Mouse (Mus musculus): ENCODE results near the gene Cd46. TPM values are rescaled to one million over a fixed set of nuclear protein-coding genes. Genes with fewer than 3 reads are reported as not detected.

Cd46 gene
- polyA plus RNA-seq, 1 experiment: 2.2 TPM

- Histone ChIP-seq H3K4me1 (ENCODE audit: control insufficient read depth, insufficient read depth, low read length) (no peaks in the 10 kb centered on the region), H3K4me3 (ENCODE audit: insufficient read depth, low read length) (no peak overlapping the region), H3K27ac (ENCODE audit: insufficient read depth, low read length) (no peak overlapping the region)
- TF ChIP-seq CTCF (IDR thresholded peaks at IDR 0.05; ENCODE audit: borderline replicate concordance, insufficient read depth, low read length): no peak
- no peak for TF ChIP-seq POLR2A (IDR thresholded peaks at IDR 0.05; ENCODE audit: low read depth, low read length)
Measured at GRCm38 (mm10) chr1:194989024-194989423, 103.0 kb downstream of the Cd46 start.

Other genes with a start within 250 kb of the Cd46 start
- 7.1 and 7.8 TPM in 2 replicates for gene Cd34, start 153.4 kb downstream of the Cd46 start, polyA plus RNA-seq (2011; ENCODE audit: insufficient read length, low read depth, missing spikeins)
- 97.9 and 121 TPM in 2 replicates for gene Cr1l, start 39.3 kb upstream of the Cd46 start, polyA plus RNA-seq (2011; ENCODE audit: insufficient read length, low read depth, missing spikeins)
- gene Cr2, start 84.5 kb upstream of the Cd46 start, polyA plus RNA-seq (2011; ENCODE audit: insufficient read length, low read depth, missing spikeins): not detected in 2 replicates

Data from embryonic fibroblast, embryonic 13.5 days (primary cell).